Comparison of ENCODE assay signal across 18 mouse cellular contexts in genomic region chr12:117639356-117640121, GRCm38 (mm10).
DNase-seq lines count a peak whose midpoint lies in the region; ATAC-seq and TF ChIP-seq lines count a peak whose summit lies in the region.
"Had no signal": no experiment of that assay in that cellular context is flagged by ENCODE, and none has a peak within 500 bp of the region (broad histone marks: within the 10 kb centered on the region; RNA-seq: fewer than 3 reads in every experiment).

No protein-coding gene starts in this region.

- H3K9ac ChIP-seq in liver, postnatal 0 days (replicated peaks) = no peak overlapping the region
- no peak overlapping the region for H3K9ac ChIP-seq in liver, embryonic 12.5 days
- H3K9ac ChIP-seq: embryonic facial prominence, embryonic 15.5 days; forebrain, embryonic 12.5 days; heart, embryonic 12.5 days; liver, embryonic 14.5 days; midbrain, embryonic 12.5 days had no signal

- H3K36me3 ChIP-seq in liver, postnatal 0 days (replicated peaks; ENCODE audit: insufficient read depth, low read length) = no peaks in the 10 kb centered on the region
- H3K36me3 ChIP-seq in liver, embryonic 12.5 days = no peaks in the 10 kb centered on the region
- H3K36me3 ChIP-seq: embryonic facial prominence, embryonic 15.5 days; forebrain, embryonic 12.5 days; heart, embryonic 12.5 days; midbrain, embryonic 12.5 days had no signal

- peak; percentile 67 for ATAC-seq in liver, postnatal 0 days
- ATAC-seq in liver, embryonic 12.5 days = no peak
- ATAC-seq in megakaryocyte, adult 5-6 weeks (ENCODE audit: poor library complexity, severe bottlenecking) = peak; percentile 75

- no peak for TF ChIP-seq EP300 in liver, postnatal 0 days (IDR thresholded peaks at IDR 0.05; ENCODE audit: low read depth)

- DNase-seq in liver, postnatal 0 days = no peak
- DNase-seq in CD4-positive helper T cell, adult 2 months (ENCODE audit: low read depth, low spot score) = peak; percentile 16
- DNase-seq in thymus, postnatal 10 days (ENCODE audit: low spot score in 2 of 2) = no peak
- DNase-seq in cerebellum, adult 11 months = no peak
- DNase-seq in urinary bladder, adult 2 months (ENCODE audit: low spot score) = no peak
- DNase-seq: cerebellum, adult 9-10 months; gastrocnemius, postnatal 36 days; heart, postnatal 4 days; lung, postnatal 14 days; thymus, postnatal 25 days had no signal

- H3K4me3 ChIP-seq in liver, postnatal 0 days (ENCODE audit: low read depth, low read length) = no peak overlapping the region
- H3K4me3 ChIP-seq in liver, embryonic 12.5 days = no peak overlapping the region
- H3K4me3 ChIP-seq in bone marrow, adult 2 months (replicated peaks; ENCODE audit: control insufficient read depth, low read depth, low read length) = no peak overlapping the region
- H3K4me3 ChIP-seq: embryonic facial prominence, embryonic 15.5 days; forebrain, embryonic 12.5 days; heart, embryonic 12.5 days; midbrain, embryonic 12.5 days had no signal

- TF ChIP-seq CTCF in liver, postnatal 0 days (IDR thresholded peaks at IDR 0.05; ENCODE audit: low read depth) = no peak
- TF ChIP-seq CTCF in bone marrow, adult 2 months (IDR thresholded peaks at IDR 0.05; ENCODE audit: control insufficient read depth, insufficient read depth, low read length) = no peak

- H3K27ac ChIP-seq in liver, postnatal 0 days (ENCODE audit: low read depth) = no peak overlapping the region
- H3K27ac ChIP-seq in liver, embryonic 12.5 days = no peak overlapping the region
- peak overlapping the region; percentile 1; the same call in 1 of the 2 replicates for H3K27ac ChIP-seq in bone marrow, adult 2 months (ENCODE audit: control insufficient read depth, insufficient read depth, low read depth, low read length, poor library complexity)
- H3K27ac ChIP-seq: embryonic facial prominence, embryonic 15.5 days; forebrain, embryonic 12.5 days; liver, embryonic 14.5 days; midbrain, embryonic 12.5 days had no signal

- WGBS in liver, postnatal 0 days (ENCODE audit: insufficient replicate concordance) = 53% methylated on average over 6 of the region's 6 CpGs
- WGBS in liver, embryonic 12.5 days (ENCODE audit: insufficient replicate concordance) = 57% methylated on average over 6 of the region's 6 CpGs
- 45% methylated on average over 6 of the region's 6 CpGs for WGBS in bone marrow, adult 2 months

- TF ChIP-seq POLR2A in bone marrow, adult 2 months (IDR thresholded peaks at IDR 0.05; ENCODE audit: borderline replicate concordance, control insufficient read depth, low read depth, low read length) = no peak

- no peak overlapping the region for H3K4me2 ChIP-seq in liver, postnatal 0 days (ENCODE audit: low read depth, low read length)
- H3K4me2 ChIP-seq in liver, embryonic 12.5 days = no peak overlapping the region
- H3K4me2 ChIP-seq: embryonic facial prominence, embryonic 15.5 days; forebrain, embryonic 12.5 days; heart, embryonic 12.5 days; midbrain, embryonic 12.5 days had no signal

- peaks cover 5% of the 10 kb centered on the region; the same call in 1 of the 2 replicates for H3K4me1 ChIP-seq in liver, postnatal 0 days (ENCODE audit: insufficient read depth)
- peaks cover 3% of the 10 kb centered on the region; the same call in 1 of the 2 replicates for H3K4me1 ChIP-seq in liver, embryonic 12.5 days
- no peaks in the 10 kb centered on the region for H3K4me1 ChIP-seq in bone marrow, adult 2 months (ENCODE audit: control insufficient read depth, insufficient read depth, low read length)
- H3K4me1 ChIP-seq: embryonic facial prominence, embryonic 15.5 days; forebrain, embryonic 12.5 days; midbrain, embryonic 12.5 days had no signal

- no peaks in the 10 kb centered on the region for H3K27me3 ChIP-seq in liver, postnatal 0 days (ENCODE audit: insufficient read depth, low read length)
- no peaks in the 10 kb centered on the region for H3K27me3 ChIP-seq in liver, embryonic 12.5 days (replicated peaks)
- H3K27me3 ChIP-seq: embryonic facial prominence, embryonic 15.5 days; forebrain, embryonic 12.5 days; heart, embryonic 12.5 days; midbrain, embryonic 12.5 days had no signal

- no peaks in the 10 kb centered on the region for H3K9me3 ChIP-seq in liver, postnatal 0 days (ENCODE audit: low read length)
- H3K9me3 ChIP-seq in liver, embryonic 12.5 days (replicated peaks) = no peaks in the 10 kb centered on the region
- H3K9me3 ChIP-seq: embryonic facial prominence, embryonic 15.5 days; forebrain, embryonic 12.5 days; heart, embryonic 12.5 days; midbrain, embryonic 12.5 days had no signal
